Mouse (Mus musculus): ENCODE measurements around the gene Sema3g. TPM values are rescaled to one million over a fixed set of nuclear protein-coding genes. Genes with fewer than 3 reads are reported as not detected.

Gene Sema3g
- polyA plus RNA-seq, 1 experiment from 2014 or later = 0.73 TPM

DNA sequence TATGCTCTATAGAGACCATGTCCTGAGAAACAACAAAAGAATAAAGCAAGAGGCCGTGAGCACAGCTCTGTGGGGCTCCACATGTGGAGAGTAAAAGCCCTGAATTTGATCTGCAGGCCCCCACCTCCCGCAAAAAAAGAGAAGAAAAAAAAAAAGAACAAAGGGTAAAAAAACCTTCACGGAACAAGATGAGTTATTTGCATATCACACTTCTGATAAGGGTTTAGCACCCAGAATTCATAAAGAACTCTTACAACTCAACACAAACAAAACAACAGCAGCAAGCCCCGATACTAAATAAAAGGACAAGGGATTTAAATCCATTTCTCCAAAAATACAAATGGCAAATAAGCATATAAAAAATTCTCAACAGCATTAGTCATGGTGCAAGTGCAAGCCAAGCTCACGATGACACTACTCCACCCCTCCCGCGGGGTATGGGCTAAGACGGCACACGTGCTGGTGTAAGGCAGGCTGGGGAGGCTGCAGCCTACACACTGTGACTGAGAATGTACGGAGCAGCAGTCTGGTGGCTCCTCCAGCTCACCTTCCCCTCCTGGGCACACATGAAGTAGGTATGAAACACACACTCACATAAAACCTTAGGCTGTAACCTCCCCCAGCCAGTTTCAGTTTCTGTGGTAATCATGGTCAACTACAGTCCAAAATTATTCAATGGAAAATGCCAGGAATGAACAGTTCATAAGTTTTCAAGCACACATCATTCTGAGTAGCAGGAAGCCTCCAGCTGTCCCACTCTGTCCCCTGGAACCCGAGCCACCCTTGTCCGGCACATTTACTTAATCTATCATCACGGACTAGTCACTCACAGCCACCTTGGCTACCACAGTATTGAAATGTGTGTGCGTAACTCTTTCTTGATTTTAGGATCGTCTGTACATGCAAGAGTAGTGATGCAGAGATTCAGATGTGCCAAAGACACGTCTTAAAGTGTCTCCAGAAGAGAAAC is 19.8 kb upstream of the Sema3g start:
- WGBS = 69% methylated on average over 16 of the region's 16 CpGs
- H3K9ac ChIP-seq = no peak overlapping the region
- H3K27ac ChIP-seq = 0 out of 2 replicates have a peak overlapping the region, but pooled peaks have one; percentile 14
- no peak overlapping the region for H3K4me2 ChIP-seq
- peaks cover 26% of the 10 kb centered on the region for H3K36me3 ChIP-seq
- ATAC-seq (ENCODE audit: insufficient read depth, low FRiP score, low read depth) = no peak
- H3K4me3 ChIP-seq (replicated peaks) = no peak overlapping the region
- 0 out of 2 replicates have a peak, but pooled peaks cover 4% of the 10 kb centered on the region for H3K4me1 ChIP-seq
- no peaks in the 10 kb centered on the region for H3K9me3 ChIP-seq
- H3K27me3 ChIP-seq (replicated peaks) = no peaks in the 10 kb centered on the region

DNA sequence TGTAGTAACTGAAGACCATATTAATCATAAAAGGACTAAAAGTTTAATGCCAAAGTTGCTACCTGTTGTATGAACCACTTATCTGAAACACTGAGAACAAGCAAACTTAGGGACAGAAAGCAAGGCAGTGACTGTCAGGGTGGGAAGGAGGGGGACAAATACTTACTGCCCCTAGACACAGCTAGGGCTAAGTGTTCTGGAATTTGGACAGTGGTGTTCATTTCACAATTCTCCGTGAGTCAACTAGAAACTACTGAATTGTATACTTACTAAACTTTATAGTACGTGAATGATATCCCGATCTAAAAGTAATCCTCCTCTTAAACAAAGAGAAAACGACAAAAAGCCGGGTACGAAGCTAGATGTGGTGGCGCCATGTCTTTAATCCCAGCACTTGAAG is 18.1 kb upstream of the Sema3g start:
- Histone ChIP-seq H3K9ac (no peak overlapping the region), H3K4me2 (no peak overlapping the region), H3K4me1 (peaks cover 10% of the 10 kb centered on the region), H3K27me3 (replicated peaks) (no peaks in the 10 kb centered on the region), H3K4me3 (replicated peaks) (no peak overlapping the region), H3K27ac (no peak overlapping the region), H3K36me3 (peaks cover 39% of the 10 kb centered on the region), H3K9me3 (no peaks in the 10 kb centered on the region)
- WGBS = 89% methylated on average over 7 of the region's 7 CpGs
- no peak for ATAC-seq (ENCODE audit: insufficient read depth, low FRiP score, low read depth)

DNA sequence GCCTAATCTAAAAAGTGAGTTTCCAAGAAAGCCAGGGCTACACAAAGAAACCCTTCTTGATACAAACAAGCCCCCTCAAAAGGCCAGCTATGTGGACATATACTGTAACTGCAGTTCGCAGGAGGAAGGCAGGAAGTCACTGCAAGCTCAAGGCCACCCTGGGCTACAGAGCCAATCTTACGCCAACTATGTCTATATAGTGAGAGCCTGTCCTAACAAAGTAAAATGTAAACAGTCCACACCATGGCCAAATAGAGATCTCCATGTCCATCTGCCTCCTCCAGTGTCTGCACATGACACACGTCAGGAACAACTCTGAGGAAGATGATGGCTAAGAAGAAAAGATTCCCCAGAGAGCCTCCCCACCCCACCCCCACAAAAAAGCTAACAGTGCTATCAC is 17.6 kb upstream of the Sema3g start:
- 0 out of 2 replicates have a peak, but pooled peaks have one; percentile 23 for ATAC-seq (ENCODE audit: insufficient read depth, low FRiP score, low read depth)
- Histone ChIP-seq H3K9me3 (no peaks in the 10 kb centered on the region), H3K36me3 (peaks cover 36% of the 10 kb centered on the region), H3K4me2 (no peak overlapping the region), H3K4me1 (peaks cover 12% of the 10 kb centered on the region), H3K27me3 (replicated peaks) (no peaks in the 10 kb centered on the region), H3K4me3 (replicated peaks) (no peak overlapping the region), H3K9ac (no peak overlapping the region), H3K27ac (no peak overlapping the region)
- 67% methylated on average over 3 of the region's 3 CpGs for WGBS

DNA sequence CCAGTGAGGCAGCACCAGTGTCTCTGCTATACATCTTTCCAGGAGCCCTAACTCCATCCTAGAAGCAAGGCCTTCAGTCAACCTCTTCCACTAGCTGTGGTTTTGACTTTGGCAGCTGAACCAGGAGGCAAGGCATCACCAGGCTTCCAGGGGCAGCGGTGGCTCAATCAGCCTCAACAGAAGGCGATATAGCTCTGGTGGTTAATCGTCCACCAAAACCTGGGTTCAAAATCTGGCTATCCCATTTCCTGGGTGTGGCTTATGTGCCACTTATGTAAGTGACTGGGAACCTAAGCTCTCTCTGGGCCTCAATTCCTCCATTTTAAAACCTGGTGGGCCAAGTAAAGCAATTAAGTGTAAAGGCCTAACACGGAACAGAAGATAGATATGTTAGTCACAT is 12.8 kb upstream of the Sema3g start:
- H3K9ac ChIP-seq = peak overlapping the region; percentile 80; the same call in 1 of the 2 replicates
- no peaks in the 10 kb centered on the region for H3K9me3 ChIP-seq
- ATAC-seq (ENCODE audit: insufficient read depth, low FRiP score, low read depth) = no peak
- peak overlapping the region; percentile 93; the same call in 1 of the 2 replicates for H3K27ac ChIP-seq
- peak overlapping the region; percentile 87 for H3K4me2 ChIP-seq
- 44% methylated on average over 4 of the region's 4 CpGs for WGBS
- no peaks in the 10 kb centered on the region for H3K27me3 ChIP-seq (replicated peaks)
- peaks cover 30% of the 10 kb centered on the region for H3K36me3 ChIP-seq
- H3K4me3 ChIP-seq (replicated peaks) = peak overlapping the region; percentile 85
- H3K4me1 ChIP-seq = peaks cover 18% of the 10 kb centered on the region

DNA sequence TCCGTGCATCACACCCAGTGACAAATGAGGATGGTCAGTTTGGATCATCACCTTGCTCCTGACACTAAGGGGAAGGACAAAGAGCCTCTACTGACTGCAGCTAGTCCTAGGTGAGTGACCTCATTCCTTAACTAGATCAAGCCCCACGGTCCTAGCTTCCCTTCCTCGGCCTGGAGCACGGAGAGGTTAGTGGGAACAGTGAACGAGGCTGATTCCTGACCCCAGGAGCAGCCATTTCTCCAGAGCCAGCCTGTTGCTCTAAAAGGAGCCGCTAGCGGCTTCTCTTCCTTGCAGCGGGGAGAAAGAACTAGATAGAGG is 12.5 kb upstream of the Sema3g start:
- WGBS = 3% methylated on average over 8 of the region's 8 CpGs
- H3K9ac ChIP-seq = peak overlapping the region; percentile 80
- no peak for ATAC-seq (ENCODE audit: insufficient read depth, low FRiP score, low read depth)

DNA sequence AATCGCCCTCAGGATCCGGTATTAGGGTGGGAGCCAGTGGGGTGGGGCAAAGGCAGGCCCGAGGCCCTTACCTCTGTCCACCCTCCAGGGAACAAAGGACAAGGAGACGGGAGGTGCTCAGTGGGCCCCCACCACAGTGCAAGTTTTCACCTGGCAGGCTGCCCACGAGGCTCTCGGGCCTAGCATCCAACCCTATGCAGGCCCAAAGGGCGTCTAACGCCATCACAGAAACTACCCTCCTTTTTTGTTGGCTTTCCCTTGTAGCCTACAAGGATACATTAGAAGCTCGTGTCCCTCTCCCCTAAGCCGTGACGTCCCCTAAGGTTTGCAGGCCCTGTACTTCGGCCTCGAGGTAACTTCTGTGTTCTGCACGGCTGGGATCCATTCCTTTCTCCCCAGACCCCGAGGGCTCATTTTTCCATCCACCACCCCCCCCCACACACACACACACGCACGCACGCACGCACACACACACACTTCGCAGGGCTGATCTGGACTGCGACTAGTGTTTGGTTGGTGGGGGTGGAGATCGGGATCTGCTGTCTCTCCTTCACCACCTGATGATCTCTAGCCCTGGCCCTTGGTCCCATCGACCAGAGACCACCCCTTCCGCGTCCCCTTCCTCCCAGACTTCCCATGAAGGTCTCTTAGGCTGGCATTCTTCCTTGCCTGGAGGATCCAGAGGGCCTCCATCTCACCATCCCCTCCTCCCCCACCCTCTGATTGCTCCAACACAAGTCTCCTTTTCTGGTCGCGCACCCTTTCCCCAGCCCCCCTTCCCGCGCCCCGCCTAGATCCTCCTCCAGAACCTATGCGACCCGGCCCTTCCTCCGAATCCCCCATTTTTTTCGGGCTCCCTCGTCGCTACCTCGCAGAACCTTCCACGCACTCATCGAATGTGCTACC is 11.8 kb upstream of the Sema3g start:
- Histone ChIP-seq H3K27me3 (replicated peaks) (no peaks in the 10 kb centered on the region), H3K9ac (peak overlapping the region; percentile 80), H3K4me2 (peak overlapping the region; percentile 87), H3K4me3 (replicated peaks) (peak overlapping the region; percentile 85), H3K9me3 (no peaks in the 10 kb centered on the region), H3K4me1 (peaks cover 18% of the 10 kb centered on the region), H3K27ac (peak overlapping the region; percentile 93), H3K36me3 (peaks cover 30% of the 10 kb centered on the region)
- peak; percentile 36 for ATAC-seq (ENCODE audit: insufficient read depth, low FRiP score, low read depth)
- WGBS = under 1% methylated on average over 39 of the region's 39 CpGs

More for the DNA sequence above, 12.5 kb upstream of the Sema3g start:
- Histone ChIP-seq H3K36me3 (peaks cover 30% of the 10 kb centered on the region), H3K27ac (peak overlapping the region; percentile 93), H3K4me1 (peaks cover 18% of the 10 kb centered on the region), H3K4me2 (peak overlapping the region; percentile 87), H3K4me3 (replicated peaks) (peak overlapping the region; percentile 85), H3K9me3 (no peaks in the 10 kb centered on the region), H3K27me3 (replicated peaks) (no peaks in the 10 kb centered on the region)

DNA sequence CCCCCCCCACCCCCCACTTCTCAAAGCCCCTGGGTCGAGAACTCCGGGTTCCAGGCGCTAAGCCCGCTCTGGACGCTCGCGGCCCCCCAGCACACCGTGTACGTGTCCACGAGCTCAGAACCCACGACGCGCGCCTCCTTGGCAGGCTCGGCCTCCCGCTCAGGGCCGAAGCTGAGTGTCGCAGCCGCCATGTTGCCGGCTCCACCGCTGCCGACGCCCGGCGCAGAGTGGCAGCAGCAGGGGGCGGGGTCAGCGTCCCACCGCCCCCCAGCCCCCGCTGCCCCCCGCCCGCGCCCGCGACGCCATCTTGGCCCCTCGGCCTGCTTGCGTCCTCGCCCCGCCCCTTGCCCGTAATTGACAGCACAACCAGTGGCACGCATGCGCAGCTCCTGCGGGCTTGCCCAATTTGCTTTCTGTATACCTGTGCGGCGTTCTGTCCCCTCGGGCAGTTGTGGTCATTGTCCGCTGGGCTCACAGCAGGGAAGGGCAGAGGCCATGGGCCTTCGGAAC is 11.1 kb upstream of the Sema3g start:
- peak overlapping the region; percentile 85 for H3K4me3 ChIP-seq (replicated peaks)

DNA sequence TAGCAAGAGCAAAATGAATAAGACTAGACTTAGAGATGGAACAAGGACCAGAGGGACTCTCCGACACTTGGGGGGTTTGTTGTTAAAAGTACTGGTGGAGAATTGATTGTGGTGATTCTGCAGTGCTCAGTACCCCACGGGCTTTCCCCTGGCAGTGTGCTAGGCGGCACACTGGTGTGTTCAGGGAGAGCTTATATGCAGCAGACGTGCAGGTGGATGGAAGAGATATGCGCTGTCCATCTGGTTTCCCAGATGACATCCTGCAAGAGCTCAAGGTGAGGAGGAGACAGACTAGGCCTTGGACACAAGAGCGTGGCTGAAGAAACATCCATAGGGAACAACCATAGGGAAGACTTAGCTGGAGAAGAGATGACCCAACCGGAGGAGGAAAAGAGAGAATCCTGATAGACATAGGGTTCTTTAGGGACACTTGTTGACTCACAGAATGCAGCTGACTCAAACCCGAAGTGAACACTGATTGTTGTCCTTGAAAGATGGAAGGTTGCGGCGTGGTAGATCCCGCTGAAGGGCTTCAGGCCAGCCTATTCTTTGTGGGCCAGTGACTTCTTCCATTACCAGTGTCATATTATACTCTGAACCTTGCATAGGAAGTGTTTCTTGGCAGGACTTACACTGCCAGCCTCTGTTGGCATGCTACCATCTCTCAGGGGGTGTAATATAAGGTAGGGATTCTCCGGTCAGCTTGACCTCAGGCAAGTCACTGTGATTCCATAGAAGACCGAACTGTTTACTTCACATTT is 10.4 kb upstream of the Sema3g start:
- no peaks in the 10 kb centered on the region for H3K9me3 ChIP-seq
- peak overlapping the region; percentile 12; the same call in 1 of the 2 replicates for H3K27ac ChIP-seq
- ATAC-seq (ENCODE audit: insufficient read depth, low FRiP score, low read depth) = peak; percentile 37; the same call in 1 of the 2 replicates
- WGBS = 77% methylated on average over 13 of the region's 13 CpGs
- no peaks in the 10 kb centered on the region for H3K27me3 ChIP-seq (replicated peaks)
- peaks cover 18% of the 10 kb centered on the region for H3K4me1 ChIP-seq
- H3K4me2 ChIP-seq = peak overlapping the region; percentile 87
- peak overlapping the region; percentile 85 for H3K4me3 ChIP-seq (replicated peaks)
- H3K36me3 ChIP-seq = peaks cover 19% of the 10 kb centered on the region
- H3K9ac ChIP-seq = peak overlapping the region; percentile 45; the same call in 1 of the 2 replicates

More for the DNA sequence above, 11.1 kb upstream of the Sema3g start:
- Histone ChIP-seq H3K27me3 (replicated peaks) (no peaks in the 10 kb centered on the region), H3K27ac (peak overlapping the region; percentile 93), H3K9ac (peak overlapping the region; percentile 80), H3K4me2 (peak overlapping the region; percentile 87), H3K36me3 (peaks cover 26% of the 10 kb centered on the region), H3K4me1 (peaks cover 18% of the 10 kb centered on the region), H3K9me3 (no peaks in the 10 kb centered on the region)
- peak; percentile 74 for ATAC-seq (ENCODE audit: insufficient read depth, low FRiP score, low read depth)
- WGBS = under 1% methylated on average over 48 of the region's 48 CpGs

DNA sequence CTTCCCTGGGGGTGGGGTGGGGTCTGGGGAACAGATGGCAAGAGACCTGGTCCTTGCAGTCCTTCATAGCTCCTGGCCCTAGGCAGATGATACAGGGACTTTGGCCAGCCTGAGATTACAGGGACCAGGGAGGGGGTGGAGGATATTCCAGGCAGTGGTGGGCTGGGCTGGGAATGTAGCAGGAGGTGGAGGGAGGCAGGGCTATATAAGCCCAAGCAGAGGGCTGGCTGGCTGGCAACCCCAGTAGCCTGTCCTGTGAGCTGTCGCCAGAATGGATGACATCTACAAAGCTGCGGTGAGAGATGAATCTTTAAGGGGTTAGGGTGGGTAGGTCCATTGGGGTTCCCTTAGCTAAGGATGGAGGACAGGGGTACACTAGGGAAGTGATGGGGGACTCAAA is 9.6 kb upstream of the Sema3g start, which contains the start of gene Tnnc1:
TSS of gene Tnnc1 (plus strand) at position 229 of the 400 bp plus-strand sequence.
- H3K4me2 ChIP-seq = peak within 1 kb of the TSS; percentile 87
- H3K36me3 ChIP-seq = peaks cover 11% of the 10 kb centered on the region
- WGBS = 76% methylated on average over 2 of the region's 2 CpGs
- no peaks in the 10 kb centered on the region for H3K27me3 ChIP-seq (replicated peaks)
- H3K4me1 ChIP-seq = peaks cover 18% of the 10 kb centered on the region
- H3K4me3 ChIP-seq (replicated peaks) = peak within 1 kb of the TSS; percentile 85; the same call in 1 of the 2 replicates
- no peak for ATAC-seq (ENCODE audit: insufficient read depth, low FRiP score, low read depth)
- H3K9me3 ChIP-seq = no peaks in the 10 kb centered on the region
- no peak within 1 kb of the TSS for H3K27ac ChIP-seq
- no peak within 1 kb of the TSS for H3K9ac ChIP-seq

DNA sequence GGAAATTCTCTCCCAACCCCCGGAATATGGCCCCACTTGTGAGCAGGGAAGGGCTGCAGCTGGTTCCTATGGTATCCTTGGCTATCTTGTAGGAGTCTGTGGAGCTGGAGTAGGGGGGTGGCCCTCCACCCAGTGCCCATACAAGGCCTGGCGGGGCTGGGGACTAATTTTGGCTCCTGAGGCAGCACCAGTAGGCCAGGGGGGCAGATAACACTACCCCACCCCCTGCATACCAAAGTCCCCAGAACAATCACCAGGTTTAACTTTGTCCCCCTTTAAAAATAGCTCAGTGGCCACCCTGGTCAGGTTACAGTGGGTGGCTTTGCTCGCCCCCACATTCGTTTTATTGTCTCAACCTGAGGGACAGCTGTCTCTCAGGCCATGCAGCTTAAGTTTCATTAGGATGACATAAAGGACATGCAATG is 8.5 kb upstream of the Sema3g start:
- no peak overlapping the region for H3K9ac ChIP-seq
- 70% methylated on average over 4 of the region's 4 CpGs for WGBS
- H3K27me3 ChIP-seq (replicated peaks) = no peaks in the 10 kb centered on the region

DNA sequence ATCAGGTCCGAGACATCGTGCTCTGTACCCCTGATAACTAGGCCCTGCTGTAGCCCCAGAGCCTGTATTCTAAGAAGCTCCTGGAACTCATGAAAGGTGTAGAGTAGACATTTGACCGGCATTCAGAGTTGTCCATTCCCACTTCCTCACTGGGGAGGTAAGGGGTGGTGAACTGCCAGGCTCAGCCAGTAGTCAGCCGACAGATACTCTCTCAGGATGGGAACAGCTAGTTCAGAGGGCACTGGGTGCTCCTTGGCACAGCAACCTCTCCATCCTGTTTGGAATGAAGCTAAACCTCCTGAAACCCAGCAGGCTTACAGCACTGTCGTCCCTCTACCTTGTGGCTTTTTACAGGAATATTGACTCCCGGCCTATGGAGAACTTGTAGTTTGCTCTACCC is 5.8 kb upstream of the Sema3g start:
- H3K9me3 ChIP-seq = no peaks in the 10 kb centered on the region
- no peak for ATAC-seq (ENCODE audit: insufficient read depth, low FRiP score, low read depth)
- H3K36me3 ChIP-seq = no peaks in the 10 kb centered on the region
- no peak overlapping the region for H3K4me2 ChIP-seq
- peaks cover 7% of the 10 kb centered on the region for H3K4me1 ChIP-seq
- H3K27ac ChIP-seq = no peak overlapping the region
- no peak overlapping the region for H3K9ac ChIP-seq
- no peaks in the 10 kb centered on the region for H3K27me3 ChIP-seq (replicated peaks)
- 83% methylated on average over 6 of the region's 6 CpGs for WGBS
- no peak overlapping the region for H3K4me3 ChIP-seq (replicated peaks)

More for the DNA sequence above, 8.5 kb upstream of the Sema3g start:
- Histone ChIP-seq H3K27ac (no peak overlapping the region), H3K4me1 (peaks cover 16% of the 10 kb centered on the region), H3K4me3 (replicated peaks) (no peak overlapping the region), H3K4me2 (no peak overlapping the region), H3K9me3 (no peaks in the 10 kb centered on the region), H3K36me3 (peaks cover 1% of the 10 kb centered on the region; the same call in 1 of the 2 replicates)
- no peak for ATAC-seq (ENCODE audit: insufficient read depth, low FRiP score, low read depth)

Data from stomach, embryonic 15.5 days (tissue).